Mouse (Mus musculus): Measurements from ENCODE around the gene Usp2.

Usp2 gene

DNA sequence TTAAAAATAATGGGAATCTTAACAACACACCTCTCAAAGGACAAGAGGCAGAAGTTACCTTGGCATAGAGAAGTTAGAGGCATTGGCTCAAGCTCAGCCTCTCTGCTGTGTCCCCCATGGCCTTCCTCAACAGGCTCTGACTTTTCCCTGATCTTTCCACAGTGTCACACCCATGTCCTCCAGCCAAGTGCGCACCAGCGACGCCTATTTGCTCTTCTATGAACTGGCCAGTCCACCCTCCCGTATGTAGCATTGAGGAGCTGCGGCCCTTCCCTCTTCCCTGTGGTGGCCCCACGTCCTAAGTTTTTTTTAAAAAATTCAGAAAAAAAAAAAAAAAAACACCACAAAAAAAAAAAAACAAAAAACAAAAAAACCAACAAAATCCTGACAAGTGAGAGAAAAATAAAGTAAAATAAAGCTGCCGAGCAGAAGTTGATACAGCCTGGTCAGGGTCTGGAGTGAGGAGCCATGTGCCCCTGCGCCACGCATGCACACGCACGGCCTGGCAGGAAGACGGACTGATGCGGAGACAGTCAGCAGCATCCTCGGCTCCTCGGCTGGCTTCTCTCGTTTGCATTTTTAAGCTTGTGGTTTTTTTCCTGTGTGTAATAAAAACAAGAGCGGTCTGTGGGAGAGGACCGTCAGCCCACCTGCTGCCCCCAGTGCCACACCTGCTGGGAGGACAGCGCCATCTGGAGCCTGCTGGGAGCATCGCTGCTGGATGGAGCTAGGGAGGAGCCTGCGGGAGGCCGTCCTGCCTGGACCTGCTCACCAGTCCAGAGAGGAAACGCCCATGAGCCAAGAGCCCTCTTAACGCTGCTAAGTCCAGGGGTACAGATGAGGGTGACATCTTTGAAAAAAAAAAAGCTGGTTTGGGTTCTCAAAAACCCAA, 27.0 kb downstream of the Usp2 start:
- 29% methylated on average over 24 of the region's 24 CpGs for WGBS

DNA sequence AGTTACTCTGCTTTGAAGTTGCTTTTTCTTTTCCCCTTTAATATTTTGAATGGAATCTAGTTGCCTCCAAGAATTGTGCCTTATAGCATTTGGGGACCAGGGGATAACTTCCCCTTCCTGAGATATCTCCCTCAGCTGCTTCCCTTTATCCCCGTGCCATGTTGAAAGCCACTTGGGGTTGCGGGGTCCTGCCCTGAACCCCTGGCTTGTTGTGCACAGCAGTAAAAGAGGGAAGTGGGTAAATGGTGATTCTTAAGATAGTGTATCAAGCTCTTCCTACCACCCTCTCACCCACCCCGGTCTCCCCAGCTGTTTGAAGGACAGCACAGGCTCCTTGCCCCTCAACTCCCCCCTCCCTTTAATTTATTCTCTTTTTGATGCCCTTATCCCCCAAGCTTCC, 27.9 kb downstream of the Usp2 start:
- 89% methylated on average over 3 of the region's 3 CpGs for WGBS

DNA sequence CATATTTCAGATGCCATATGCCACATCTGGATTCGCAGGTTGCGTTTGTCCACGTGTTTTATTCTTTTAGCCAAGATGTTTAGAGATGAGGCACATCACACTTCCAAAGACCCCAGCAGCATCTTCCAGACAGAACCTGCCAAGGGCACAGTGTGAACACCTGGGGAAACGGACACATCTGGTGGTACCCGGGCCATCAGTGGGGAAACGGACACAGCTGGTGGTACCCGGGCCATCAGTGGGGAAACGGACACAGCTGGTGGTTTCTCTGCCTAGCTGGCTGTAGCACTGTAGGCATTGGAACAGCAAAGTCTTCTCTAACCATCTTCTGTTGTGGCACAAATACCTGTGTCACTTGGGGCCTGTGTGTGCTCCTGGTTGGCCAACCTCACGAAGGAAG, 29.0 kb downstream of the Usp2 start:
- WGBS = 87% methylated on average over 9 of the region's 9 CpGs

DNA sequence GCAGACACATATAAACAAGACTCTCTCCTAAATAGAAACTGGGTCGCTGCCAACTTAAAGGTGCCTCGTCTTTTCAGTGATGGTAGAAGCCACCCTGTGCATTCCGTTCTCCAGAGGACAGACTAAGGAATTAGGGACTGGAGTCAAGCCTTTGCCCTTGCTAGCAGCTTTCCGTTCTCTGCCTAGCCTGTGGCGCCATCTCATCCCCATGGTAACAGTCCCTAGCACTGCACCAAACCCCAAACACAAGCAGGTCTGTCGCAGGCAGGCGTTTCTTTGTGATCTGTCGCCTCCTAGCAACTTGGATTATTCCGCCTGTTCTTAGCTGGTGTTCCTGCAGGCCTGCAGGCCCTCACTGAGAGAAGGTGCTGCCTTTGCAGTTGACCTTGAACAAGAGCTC, 29.7 kb downstream of the Usp2 start:
- 29% methylated on average over 9 of the region's 9 CpGs for WGBS

DNA sequence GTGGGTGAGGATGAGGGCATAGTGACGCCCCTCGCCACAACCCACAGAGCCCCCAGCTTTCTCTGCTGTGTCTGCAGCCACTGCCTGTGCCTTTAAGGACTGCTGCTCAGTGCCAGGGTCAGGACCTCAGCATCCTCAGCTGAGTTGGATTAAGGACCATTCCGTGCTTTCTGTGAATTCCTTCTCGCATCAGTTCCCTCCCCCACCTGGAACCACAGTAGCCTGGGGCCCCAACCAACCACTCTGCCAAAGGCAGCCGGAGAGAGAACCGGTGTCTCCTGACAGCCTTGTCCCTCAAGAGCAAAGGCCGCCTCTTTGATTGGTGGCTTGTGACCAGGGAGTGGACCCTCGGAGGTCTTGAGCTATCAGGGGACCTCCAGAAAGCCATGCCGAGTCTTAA, 34.7 kb downstream of the Usp2 start, which contains the start of gene Mfrp:
TSS of gene Mfrp (plus strand) at position 240 of the 400 bp plus-strand sequence.
- 85% methylated on average over 9 of the region's 9 CpGs for WGBS

DNA sequence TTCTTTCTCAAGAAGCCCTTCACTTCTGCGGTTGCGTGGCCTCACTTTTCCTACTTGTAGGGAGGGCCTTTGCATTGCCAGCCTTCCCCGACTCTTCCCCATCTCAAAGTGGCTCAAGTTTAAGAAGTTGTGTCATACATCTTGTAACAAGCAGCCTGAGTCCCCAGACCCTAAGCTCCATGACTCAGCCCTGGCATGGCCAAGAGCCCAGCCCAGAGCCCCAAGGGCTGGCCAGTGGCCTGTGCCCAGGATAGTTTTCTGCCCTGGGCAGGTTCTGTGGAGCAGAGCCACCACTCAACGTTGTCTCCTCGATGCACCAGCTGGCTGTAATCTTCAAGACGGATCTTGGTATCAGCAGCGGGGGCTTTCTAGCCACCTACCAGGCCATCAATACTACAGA, 38.1 kb downstream of the Usp2 start:
- 85% methylated on average over 7 of the region's 7 CpGs for WGBS

DNA sequence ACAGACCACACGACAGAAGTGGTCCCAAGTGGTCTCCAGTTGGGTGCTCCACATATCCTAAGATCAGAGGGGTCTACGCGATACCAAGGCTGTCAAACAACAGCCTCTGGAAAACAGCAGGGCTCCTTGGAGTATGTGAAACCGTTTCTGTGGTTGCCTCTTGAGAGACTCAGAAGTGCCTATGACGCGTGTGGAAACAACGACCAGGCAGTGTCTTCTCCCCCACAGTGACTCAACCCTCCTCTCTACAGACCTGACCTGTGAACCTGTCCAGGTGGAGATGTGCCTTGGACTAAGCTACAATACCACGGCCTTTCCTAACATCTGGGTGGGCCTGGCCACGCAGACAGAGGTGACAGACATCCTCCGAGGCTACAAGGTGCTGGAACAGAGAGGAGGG, 39.0 kb downstream of the Usp2 start:
- 89% methylated on average over 10 of the region's 10 CpGs for WGBS

DNA sequence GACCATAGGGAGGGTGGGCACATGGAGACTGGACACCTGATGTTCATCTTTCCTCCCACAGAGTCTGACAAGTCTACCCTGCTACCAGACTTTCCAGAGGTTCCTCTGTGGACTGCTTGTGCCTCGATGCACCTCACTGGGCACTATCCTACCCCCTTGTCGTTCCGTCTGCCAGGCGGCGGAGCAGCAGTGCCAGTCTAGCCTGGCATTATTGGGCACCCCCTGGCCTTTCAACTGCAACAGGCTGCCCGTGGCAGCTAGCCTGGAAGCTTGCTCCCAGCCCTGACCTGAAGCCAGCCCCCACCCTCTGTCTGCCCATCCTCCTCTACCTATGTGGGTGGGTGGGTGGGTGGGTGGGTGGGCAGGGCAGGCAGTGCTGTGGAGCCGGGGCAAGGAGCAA, 39.4 kb downstream of the Usp2 start:
- WGBS = 70% methylated on average over 7 of the region's 7 CpGs

DNA sequence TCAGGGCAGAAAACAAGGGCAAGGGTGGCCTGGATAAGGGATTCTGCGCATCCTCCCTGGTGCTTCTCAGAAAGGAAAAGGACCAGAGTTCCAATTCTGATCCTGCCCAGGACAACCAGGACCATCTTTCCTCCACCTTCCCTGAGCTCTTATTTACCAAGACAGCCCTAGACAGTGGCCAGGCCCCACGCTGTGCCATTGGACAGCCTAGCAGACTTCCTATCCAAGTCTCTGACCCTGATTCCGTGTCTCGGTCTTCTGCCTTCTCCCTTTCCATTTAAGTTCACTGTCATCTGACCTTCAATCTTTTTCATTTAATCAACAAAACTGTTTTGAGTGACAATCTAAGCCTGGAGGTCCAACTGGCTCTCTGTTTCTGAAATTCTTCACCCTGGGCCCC, 39.8 kb downstream of the Usp2 start:
- 72% methylated on average over 4 of the region's 4 CpGs for WGBS

DNA sequence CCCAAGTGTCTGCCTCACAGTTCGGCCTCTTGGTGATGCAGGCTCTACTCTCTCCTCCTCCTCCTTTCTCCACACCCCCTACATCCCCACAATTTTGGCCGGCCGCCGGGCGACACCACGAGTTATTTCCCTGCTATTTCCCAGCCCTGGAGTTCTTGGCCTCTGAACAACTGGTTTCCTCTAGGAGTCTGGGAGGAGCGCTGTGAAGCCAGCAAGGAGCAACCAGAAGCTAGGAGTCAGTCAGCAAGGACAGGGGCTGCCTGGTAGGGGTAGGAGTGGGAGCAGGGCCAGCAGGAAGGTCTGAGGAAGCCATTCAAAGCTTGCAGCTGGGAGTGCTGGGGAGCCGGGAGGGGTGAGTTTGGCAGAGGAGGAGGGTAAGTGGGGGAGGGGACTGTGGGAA, 40.3 kb downstream of the Usp2 start, which contains the start of gene C1qtnf5:
TSS of gene C1qtnf5 (plus strand) at position 136 of the 400 bp plus-strand sequence.
- WGBS = 22% methylated on average over 8 of the region's 8 CpGs

DNA sequence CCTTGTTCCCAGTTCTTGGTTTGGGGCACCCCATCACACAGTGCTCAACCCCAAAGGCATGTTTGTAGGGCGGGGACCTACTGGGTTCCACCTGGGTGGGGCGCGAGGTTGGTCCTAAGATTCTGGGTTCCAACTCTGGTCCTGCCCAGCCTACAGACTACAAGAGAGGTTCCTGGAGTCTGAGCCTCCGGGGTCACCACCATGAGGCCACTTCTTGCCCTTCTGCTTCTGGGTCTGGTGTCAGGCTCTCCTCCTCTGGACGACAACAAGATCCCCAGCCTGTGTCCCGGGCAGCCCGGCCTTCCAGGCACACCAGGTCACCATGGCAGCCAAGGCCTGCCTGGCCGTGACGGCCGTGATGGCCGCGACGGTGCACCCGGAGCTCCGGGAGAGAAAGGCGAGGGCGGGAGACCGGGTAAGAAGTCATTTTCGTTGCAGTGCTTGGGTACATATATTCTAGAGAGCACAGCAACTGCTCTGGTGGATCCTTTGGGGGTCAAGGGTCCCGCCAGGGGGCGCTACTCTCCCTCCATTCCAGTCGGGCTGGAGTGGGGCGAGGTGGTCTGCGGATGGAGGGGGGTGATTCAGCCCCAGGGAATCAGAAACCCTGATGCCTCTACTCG, 40.8 kb downstream of the Usp2 start:
- WGBS = 38% methylated on average over 25 of the region's 25 CpGs

DNA sequence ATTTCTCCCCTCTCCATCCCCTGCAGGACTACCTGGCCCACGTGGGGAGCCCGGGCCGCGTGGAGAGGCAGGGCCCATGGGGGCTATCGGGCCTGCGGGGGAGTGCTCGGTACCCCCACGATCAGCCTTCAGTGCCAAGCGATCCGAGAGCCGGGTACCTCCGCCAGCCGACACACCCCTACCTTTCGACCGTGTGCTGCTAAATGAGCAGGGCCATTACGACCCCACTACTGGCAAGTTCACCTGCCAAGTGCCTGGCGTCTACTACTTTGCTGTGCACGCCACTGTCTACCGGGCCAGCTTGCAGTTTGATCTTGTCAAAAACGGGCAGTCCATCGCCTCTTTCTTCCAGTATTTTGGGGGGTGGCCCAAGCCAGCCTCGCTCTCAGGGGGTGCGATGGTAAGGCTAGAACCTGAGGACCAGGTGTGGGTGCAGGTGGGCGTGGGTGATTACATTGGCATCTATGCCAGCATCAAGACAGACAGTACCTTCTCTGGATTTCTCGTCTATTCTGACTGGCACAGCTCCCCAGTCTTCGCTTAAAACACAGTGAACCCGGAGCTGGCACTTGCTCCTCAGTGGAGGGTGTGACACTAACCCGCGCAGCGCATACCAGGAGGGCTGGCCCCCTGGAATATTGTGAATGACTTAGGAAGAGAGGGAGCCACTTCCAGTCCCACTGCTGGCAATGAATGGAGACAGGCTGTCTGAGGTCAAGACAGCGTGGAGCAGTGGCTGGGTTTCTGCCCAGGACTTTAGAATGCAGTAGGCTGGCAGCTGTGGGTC, 41.6 kb downstream of the Usp2 start:
- 69% methylated on average over 31 of the region's 31 CpGs for WGBS

DNA sequence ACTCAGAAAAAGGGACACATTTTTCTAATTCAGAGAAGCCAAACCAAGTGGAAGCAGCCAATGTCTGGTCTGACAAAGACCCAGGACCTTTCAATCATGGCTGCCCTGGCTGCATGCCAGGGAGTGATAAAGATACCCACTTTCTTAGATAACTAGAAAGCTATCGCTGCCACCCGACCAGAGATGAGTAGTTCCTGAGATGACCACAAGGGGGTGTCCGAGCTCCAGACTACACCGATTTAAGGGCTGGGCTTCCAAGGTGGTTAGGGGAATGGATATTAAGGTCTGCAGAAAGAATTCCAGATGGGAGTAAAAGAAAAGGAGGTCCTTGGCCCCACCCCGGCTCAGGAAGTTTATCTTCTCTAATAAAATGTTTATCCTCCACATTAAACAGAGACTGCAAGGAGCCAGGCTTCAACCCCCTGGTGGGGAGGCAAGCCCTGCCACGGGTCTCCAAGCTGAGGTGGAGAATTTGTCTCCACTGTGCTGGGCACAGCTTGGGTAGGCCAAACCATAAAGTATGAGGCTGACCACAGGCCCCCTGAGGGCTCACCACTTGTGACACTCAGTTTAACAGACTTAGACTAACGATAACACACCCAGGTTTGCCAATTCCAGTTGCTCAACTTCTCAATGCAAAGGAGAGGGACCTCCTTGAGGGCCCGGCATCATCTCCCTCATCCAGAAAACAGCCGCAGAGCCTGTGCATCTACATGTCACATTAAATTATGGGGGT, 42.7 kb downstream of the Usp2 start:
- WGBS = 27% methylated on average over 9 of the region's 9 CpGs

DNA sequence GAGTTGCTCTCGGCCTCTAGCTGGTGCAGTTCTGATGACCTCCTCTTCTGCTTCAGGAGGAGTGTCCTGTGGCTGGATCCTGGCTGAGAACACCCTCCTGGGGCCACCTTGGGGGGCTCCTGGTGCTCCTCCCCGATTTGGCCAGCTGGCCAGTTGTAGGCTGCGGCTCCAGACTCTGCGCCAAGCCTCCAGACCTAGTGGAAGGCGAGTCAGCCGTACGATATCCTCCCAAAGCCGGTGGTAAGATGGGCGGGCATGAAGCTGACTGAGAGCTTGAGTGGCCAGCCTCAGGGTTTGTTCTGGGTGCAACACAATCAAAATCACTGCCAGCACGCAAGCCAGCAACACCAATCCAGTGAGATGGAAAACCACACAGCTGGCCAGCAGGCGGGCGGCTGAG, 45.1 kb downstream of the Usp2 start:
- 63% methylated on average over 10 of the region's 12 CpGs for WGBS

DNA sequence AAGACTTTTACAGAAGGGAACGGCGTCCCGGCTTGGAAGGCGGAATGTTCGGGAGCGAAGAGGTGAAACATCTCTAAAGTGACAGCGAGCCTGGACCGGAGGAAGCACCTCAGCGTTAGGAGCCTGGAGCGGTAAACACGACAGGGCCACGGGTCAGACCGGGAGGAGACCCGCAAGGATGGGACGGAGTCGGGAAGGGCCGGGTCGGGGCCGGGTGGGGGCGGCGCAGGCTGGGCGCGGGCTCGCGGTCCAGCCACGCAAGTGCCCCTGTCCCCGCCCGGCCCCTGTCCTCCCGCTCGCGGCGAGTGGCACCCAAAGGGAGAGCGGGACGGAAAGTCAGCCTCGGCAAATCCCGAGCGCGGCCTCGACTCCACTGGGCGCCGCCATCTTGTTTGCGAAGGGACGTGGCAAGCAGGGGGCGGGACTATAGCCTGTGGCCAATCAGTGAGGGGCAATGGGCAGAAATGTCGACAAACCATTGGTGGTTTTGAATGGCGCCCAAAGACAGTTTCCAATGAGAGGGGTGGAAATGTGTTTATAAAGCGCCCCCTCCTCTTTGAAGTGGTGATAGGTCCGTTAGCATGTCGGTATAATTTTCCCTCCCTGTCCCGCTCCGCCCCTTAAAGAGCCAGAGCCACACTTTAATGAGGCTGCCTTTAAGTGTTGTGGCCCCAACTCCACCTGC, 46.4 kb downstream of the Usp2 start, which contains the start of the genes Gm49380 and Rnf26:
TSS of gene Gm49380 (minus strand) at position 396 of the 685 bp plus-strand sequence.
TSS of gene Rnf26 (minus strand) at position 413 of the 685 bp plus-strand sequence.
- under 1% methylated on average over 46 of the region's 51 CpGs for WGBS

DNA sequence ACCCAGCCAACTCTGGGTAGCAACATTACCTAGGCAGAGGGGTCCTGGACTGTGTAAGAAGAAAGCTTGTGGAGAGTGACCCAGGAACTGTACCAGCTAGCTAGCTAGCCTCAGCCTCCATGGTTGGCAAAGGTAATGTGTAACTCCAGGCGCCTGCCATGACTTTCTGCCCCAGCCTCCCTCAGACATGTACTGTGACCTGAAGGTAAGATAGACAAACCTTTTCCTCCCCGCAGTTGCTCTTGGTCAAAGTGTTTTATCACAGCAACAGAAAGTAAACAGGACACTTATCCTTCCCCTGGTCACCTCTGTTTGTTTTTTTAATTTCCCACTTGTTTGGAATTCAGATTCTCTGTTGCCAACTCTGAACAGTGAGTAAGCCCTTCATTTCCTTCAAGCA, 47.6 kb downstream of the Usp2 start:
- 82% methylated on average over 2 of the region's 2 CpGs for WGBS

DNA sequence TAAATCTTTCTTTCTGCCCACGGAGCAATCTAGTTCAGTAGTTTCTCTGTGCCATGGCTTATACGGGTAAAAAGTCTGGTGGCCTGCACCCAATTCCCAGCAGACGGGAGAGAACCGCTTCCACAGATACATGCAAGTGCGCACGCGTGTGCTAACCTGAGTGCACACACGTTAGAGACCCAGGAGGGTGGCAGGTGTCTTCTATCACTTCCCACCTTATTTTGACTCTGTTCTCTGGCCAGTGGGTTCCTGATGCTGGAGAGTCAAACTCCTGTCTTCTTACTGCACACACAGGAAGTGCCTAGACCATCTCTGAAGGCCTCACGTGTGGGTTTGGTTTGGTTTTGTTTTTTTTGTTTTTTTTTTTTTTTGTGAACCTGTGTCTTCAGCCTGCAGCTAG, 48.8 kb downstream of the Usp2 start:
- WGBS = 91% methylated on average over 9 of the region's 9 CpGs

DNA sequence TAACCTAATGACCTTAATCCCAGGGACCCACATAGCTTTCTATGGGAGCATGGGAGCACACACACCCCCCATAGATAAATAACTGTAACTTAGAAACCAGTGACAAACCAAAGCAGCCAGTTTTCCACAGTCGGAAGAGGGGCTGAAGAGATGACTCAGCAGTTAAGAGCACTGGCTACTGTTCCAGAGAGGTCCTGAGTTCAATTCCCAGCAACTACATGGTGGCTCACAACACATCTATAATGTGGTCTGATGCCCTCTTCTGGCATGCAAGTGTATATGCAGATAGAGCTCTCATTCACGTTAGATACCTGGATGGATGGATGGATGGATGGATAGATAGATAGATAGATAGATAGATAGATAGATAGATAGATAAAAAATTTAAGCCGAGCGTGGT, 49.4 kb downstream of the Usp2 start:
- WGBS = 95% methylated on average over 4 of the region's 4 CpGs

DNA sequence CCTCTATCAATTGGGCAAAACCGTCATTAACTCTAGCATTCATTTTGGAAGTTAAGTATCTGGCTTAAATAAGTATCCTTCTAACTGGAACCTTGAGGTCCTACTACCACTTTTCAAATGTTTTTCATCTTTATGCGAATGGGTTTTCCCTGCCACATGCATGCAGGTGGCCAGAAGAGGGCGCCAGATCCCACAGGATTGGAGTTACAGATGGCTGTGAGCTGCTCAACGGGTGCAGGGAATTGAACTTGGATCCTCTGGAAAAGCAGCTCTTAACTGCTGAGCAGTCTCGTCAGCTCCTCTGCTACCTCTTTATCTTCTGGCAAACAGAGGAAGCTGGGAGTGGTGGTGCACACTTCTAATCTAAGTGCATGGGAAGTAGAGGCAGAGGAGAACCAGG, 52.2 kb downstream of the Usp2 start:
- 61% methylated on average over 5 of the region's 5 CpGs for whole genome bisulfite sequencing

DNA sequence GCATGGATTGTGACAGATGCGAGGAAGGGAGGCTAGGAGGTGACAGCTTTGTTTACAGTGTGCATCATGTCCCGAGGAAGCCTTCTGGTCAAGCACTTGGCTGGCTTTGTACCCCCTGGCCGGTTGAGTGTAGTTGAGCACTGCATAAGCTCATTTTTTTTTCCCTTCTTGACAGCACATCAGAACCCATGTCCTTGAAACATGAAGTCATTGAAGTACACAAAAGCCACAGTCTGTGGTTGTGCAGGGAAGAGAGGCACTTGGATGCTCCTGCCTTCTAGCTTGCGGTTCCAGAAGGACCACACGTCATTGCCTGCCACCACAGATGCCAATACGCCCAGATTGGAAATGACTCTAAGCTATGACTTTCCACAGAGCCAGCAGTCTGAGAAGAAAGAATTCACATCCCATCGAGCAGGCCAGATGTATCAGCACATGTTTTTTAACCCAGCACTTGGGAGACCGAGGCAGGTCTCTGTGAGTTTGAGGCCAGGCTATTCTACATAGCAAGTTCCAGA, 53.2 kb downstream of the Usp2 start:
- 59% methylated on average over 8 of the region's 8 CpGs for WGBS

DNA sequence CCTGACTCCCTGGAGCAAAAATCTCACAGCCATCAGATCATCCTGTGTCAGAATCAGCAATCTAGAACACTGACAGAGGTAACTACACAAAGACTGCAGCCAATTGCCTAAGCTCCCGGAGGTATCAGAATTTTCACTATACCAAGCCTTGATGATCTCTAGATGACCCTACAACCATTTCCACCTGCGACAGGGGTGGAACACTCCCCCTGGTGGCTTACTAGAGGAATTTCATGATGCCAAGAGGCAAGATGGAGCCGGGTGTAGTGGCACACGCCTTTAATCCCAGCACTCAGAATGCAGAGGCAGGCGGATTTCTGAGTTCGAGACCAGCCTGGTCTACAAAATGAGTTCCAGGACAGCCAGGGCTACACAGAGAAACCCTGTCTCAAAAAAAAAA, 57.5 kb downstream of the Usp2 start:
- 75% methylated on average over 6 of the region's 6 CpGs for WGBS

All from cerebral cortex, adult 2 months (tissue).